Mouse (Mus musculus): Measurements from ENCODE around the gene Tmem235. TPM values are rescaled to one million over a fixed set of nuclear protein-coding genes. Genes with fewer than 3 reads are reported as not detected.

Tmem235 gene
- total and polyA plus RNA-seq, 3 experiments = not detected

DNA sequence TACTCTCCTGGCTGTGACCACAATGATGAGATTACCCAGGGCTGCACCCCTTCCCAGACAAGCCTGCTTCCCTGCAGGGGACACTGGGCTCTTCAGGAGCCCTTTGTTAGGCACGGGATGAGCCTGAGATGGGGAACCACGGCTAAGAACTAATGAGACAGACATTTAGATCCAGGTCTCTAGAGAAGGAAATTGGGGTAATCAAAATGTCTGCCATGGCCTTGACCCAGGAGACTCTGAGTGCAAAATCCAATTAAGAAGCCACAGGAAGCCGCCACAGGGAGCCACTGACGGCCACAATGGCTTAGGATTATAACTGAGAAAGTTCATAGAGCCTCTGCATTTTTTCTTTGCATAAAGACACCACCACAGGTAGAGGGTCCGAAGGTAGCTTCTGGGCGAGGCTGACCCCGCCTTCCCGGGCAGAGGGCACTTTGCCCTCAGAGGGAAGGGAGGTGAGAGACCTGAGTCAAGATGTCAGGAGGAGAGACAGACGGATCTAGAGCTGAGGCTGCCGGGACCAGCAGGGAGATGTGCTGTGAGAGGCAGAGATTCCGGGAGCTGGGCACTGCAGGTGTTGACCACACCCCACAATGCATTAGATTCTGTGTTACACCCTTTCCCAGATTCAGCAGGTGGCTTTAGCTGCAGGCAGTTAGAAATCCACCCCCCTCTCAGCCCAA is 2.8 kb downstream of the Tmem235 start:
- Histone ChIP-seq H3K27ac (no peak overlapping the region), H3K27me3 (ENCODE audit: control insufficient read depth, insufficient read depth, low read length) (peaks cover 6% of the 10 kb centered on the region; the same call in 1 of the 2 replicates), H3K36me3 (ENCODE audit: control insufficient read depth, insufficient read depth, low read length) (no peaks in the 10 kb centered on the region), H3K79me2 (replicated peaks; ENCODE audit: control insufficient read depth, insufficient read depth, low read length) (no peaks in the 10 kb centered on the region), H3K4me1 (ENCODE audit: control insufficient read depth, insufficient read depth, low read length) (no peaks in the 10 kb centered on the region), H3K4me3 (no peak overlapping the region), H3K9ac (ENCODE audit: low read depth, low read length) (no peak overlapping the region)
- intact Hi-C loops (cut with DNase I) = no loop called here
- WGBS = 54% methylated on average over 11 of the region's 11 CpGs
- TF ChIP-seq EP300 (IDR thresholded peaks at IDR 0.05; ENCODE audit: insufficient read depth, low read depth, low read length) (no peak), CTCF (IDR thresholded peaks at IDR 0.05) (no peak), POLR2A (IDR thresholded peaks at IDR 0.05; ENCODE audit: insufficient read depth, low read depth, low read length) (no peak)
- no peak for DNase-seq

- WGBS = 62% methylated on average over 2 of the region's 2 CpGs
- Histone ChIP-seq H3K4me1 (ENCODE audit: control insufficient read depth, insufficient read depth, low read length) (no peaks in the 10 kb centered on the region), H3K79me2 (replicated peaks; ENCODE audit: control insufficient read depth, insufficient read depth, low read length) (no peaks in the 10 kb centered on the region), H3K36me3 (ENCODE audit: control insufficient read depth, insufficient read depth, low read length) (no peaks in the 10 kb centered on the region), H3K9ac (ENCODE audit: low read depth, low read length) (no peak overlapping the region), H3K4me3 (no peak overlapping the region), H3K27me3 (ENCODE audit: control insufficient read depth, insufficient read depth, low read length) (peaks cover 6% of the 10 kb centered on the region; the same call in 1 of the 2 replicates), H3K27ac (no peak overlapping the region)
- intact Hi-C loops (cut with DNase I) = no loop called here
- TF ChIP-seq CTCF (IDR thresholded peaks at IDR 0.05) (no peak), POLR2A (IDR thresholded peaks at IDR 0.05; ENCODE audit: insufficient read depth, low read depth, low read length) (no peak), EP300 (IDR thresholded peaks at IDR 0.05; ENCODE audit: insufficient read depth, low read depth, low read length) (no peak)
- DNase-seq = no peak
Observed at GRCm38 (mm10) chr11:117864805-117865204, 4.3 kb downstream of the Tmem235 start.

GRCm38 (mm10) chr11:117865988-117866387 is 5.4 kb downstream of the Tmem235 start:
- Histone ChIP-seq H3K4me1 (ENCODE audit: control insufficient read depth, insufficient read depth, low read length) (no peaks in the 10 kb centered on the region), H3K79me2 (replicated peaks; ENCODE audit: control insufficient read depth, insufficient read depth, low read length) (no peaks in the 10 kb centered on the region), H3K36me3 (ENCODE audit: control insufficient read depth, insufficient read depth, low read length) (no peaks in the 10 kb centered on the region), H3K27me3 (ENCODE audit: control insufficient read depth, insufficient read depth, low read length) (no peaks in the 10 kb centered on the region), H3K27ac (no peak overlapping the region), H3K9ac (ENCODE audit: low read depth, low read length) (no peak overlapping the region), H3K4me3 (no peak overlapping the region)
- intact Hi-C loops (cut with DNase I) = no loop called here
- no peak for DNase-seq
- WGBS = 69% methylated on average over 6 of the region's 6 CpGs
- TF ChIP-seq EP300 (IDR thresholded peaks at IDR 0.05; ENCODE audit: insufficient read depth, low read depth, low read length) (no peak), POLR2A (IDR thresholded peaks at IDR 0.05; ENCODE audit: insufficient read depth, low read depth, low read length) (no peak), CTCF (IDR thresholded peaks at IDR 0.05) (no peak)

- TF ChIP-seq POLR2A (IDR thresholded peaks at IDR 0.05; ENCODE audit: insufficient read depth, low read depth, low read length) (no peak), EP300 (IDR thresholded peaks at IDR 0.05; ENCODE audit: insufficient read depth, low read depth, low read length) (peak; percentile 97), CTCF (IDR thresholded peaks at IDR 0.05) (peak; percentile 99)
- no peaks in the 10 kb centered on the region for H3K79me2 ChIP-seq (replicated peaks; ENCODE audit: control insufficient read depth, insufficient read depth, low read length)
- H3K4me1 ChIP-seq (ENCODE audit: control insufficient read depth, insufficient read depth, low read length) = peaks cover 3% of the 10 kb centered on the region
- intact Hi-C loops (cut with DNase I) = loop anchor here (1.0 to 5.0 kb wide), 5 partner anchors 42 to 351 kb away; partner anchors contain the start of gene Socs3
- no peak overlapping the region for H3K27ac ChIP-seq
- no peak overlapping the region for H3K9ac ChIP-seq (ENCODE audit: low read depth, low read length)
- H3K4me3 ChIP-seq = no peak overlapping the region
- WGBS = 42% methylated on average over 12 of the region's 12 CpGs
- DNase-seq = peak; percentile 75 to 77
- H3K36me3 ChIP-seq (ENCODE audit: control insufficient read depth, insufficient read depth, low read length) = no peaks in the 10 kb centered on the region
- no peaks in the 10 kb centered on the region for H3K27me3 ChIP-seq (ENCODE audit: control insufficient read depth, insufficient read depth, low read length)
Observed at GRCm38 (mm10) chr11:117870688-117871365, 10.3 kb downstream of the Tmem235 start.

DNA sequence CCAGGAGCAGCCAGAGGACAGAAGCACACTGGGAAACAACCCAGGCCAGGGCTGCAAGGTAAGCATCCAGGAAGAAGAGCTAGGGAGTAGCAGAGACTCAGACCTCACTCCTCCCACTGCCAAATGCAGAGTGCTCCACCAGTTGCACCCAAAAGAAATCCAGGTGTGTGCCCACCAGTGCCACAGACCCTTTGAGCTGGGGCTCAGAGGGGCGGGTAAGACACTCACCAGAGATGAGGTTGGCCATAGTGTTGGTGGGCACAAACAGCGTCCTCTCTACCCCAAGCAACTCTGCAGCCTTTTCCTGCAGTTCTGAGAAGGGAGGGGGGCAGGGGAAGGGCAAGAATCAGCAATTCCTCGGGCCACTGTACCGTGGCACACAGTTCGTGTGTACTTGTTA is 10.8 kb downstream of the Tmem235 start:
- DNase-seq = no peak
- WGBS = 86% methylated on average over 5 of the region's 5 CpGs
- intact Hi-C loops (cut with DNase I) = loop anchor here (2.0 to 5.0 kb wide), 3 partner anchors 41 to 351 kb away; partner anchors contain the start of gene Socs3
- no peak for TF ChIP-seq CTCF (IDR thresholded peaks at IDR 0.05)
- TF ChIP-seq POLR2A (IDR thresholded peaks at IDR 0.05; ENCODE audit: insufficient read depth, low read depth, low read length) = no peak
- no peak for TF ChIP-seq EP300 (IDR thresholded peaks at IDR 0.05; ENCODE audit: insufficient read depth, low read depth, low read length)
- Histone ChIP-seq H3K27me3 (ENCODE audit: control insufficient read depth, insufficient read depth, low read length) (no peaks in the 10 kb centered on the region), H3K79me2 (replicated peaks; ENCODE audit: control insufficient read depth, insufficient read depth, low read length) (no peaks in the 10 kb centered on the region), H3K4me1 (ENCODE audit: control insufficient read depth, insufficient read depth, low read length) (peaks cover 3% of the 10 kb centered on the region), H3K9ac (ENCODE audit: low read depth, low read length) (no peak overlapping the region), H3K36me3 (ENCODE audit: control insufficient read depth, insufficient read depth, low read length) (no peaks in the 10 kb centered on the region), H3K27ac (no peak overlapping the region), H3K4me3 (no peak overlapping the region)
